Mouse (Mus musculus): ENCODE measurements at regions not wholly inside any gene's neighbourhood (a gene's known extent, or its start where the extent isn't known, plus 50 kb on each side); places are given as distances from the start of the nearest gene placed in this dataset.
"Not testable (repeated sequence)": the region's sequence is repeated elsewhere in the genome, so short reads cannot be mapped to it uniquely, and the experiment has no call there.

DNA sequence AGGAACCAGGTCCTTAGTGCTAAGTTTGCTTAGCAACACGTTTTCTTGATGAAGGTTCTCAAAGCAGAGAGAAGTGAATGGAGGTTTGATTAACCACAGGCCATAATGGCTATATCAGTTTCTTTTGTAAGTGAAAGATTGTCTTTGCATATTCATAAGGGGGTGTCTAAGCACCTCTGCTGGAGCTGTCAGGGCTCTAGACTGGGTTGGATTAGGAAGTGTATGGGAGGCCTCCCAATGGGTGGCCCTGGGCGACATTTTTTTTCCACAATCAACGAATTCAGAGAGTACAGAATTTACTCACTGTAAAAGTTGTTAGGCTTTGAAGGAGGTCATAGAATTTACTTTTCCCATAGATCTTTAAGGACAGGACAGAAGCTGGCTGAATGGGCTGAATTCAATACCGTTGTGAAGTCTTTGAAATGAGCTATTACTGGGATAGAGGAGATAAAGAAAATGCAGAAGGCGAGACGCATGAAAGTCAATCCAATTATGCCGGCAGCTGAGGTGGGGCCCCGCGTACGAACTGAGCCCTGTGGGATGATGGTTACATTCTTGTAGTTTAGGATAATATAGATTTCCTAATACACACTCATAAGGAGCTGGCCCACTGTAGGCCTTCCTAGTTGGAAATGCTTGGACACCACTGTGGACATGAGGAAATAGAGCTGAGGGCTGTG is 268.4 kb upstream of the Ubash3b start:
- no peak for DNase-seq

DNA sequence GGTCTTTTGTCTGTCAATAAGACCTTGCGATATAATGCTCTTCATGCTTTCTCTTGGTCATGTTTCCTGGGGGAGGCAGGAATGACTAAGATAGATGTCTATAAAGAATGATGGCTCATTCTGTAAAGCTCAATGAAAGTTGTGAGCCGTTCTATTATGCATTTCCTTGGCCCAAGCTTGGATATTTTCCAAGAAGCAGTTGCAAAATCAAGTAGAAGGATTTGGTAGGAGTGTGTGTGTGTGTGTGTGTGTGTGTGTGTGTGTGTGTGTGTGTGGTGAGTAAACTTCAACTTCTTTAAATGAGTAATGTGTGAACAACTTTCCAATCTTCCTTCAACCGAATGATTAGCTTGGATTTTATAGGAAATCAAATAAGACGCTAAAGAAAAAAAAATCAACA is 267.7 kb upstream of the Ubash3b start:
- no peak for DNase-seq

DNA sequence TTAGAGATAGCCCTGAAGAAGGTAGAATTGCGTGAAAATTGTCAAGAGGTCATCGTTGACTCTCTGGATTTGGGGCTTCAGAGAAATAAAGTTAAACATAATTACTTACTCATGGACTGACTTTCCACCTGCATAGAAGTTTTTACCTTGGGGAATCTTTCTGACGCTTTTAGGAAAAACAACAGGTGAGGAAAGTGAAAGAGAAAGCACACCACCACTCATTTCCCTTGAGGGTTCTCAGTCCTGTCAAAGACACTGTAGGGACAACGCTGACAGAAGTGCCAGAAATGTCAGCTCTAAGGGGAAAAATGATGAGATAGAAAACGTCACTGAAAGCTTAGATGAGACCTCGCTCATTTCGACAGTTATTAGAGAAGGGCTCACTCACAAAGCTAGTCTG is 265.2 kb upstream of the Ubash3b start:
- DNase-seq: no peak

DNA sequence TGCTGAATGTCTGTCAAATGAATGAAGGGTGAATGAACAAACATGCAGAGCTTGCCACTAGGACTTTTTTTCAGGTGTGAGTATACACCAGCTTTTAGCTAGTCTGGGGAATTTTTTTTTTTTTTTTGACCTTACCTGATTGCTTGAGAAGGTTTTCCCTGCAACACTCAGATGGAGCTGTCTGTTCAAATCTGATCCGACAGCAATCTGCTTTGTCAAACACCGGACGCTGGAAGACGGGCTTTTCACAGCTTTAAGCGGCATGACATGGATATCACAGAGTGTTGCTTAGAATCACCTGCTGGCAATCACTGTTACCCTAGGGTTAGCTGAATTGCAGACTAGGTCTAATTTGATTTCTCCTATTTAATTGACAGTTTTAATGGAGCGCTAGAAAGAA is 263.7 kb upstream of the Ubash3b start:
- DNase-seq: no peak

DNA sequence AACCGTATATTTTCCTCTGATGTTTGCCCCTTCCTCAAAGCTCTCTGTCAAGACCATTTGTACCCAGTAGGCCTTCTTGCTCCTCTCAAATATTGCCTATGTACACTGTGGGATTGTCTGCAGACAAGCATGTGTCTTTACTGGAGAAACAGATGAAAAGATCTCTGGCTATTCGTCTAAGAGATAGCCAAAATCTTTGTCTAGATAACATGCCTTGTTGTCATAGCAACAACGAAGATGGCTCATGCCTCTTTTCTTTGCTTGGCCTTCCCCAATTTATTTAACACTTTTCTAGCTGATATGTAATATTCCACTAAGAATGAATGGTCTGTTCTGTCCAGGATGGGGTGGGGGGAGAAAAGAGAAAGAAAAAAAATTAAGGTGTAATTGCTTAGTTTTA is 252.3 kb upstream of the Ubash3b start:
- no peak for DNase-seq

DNA sequence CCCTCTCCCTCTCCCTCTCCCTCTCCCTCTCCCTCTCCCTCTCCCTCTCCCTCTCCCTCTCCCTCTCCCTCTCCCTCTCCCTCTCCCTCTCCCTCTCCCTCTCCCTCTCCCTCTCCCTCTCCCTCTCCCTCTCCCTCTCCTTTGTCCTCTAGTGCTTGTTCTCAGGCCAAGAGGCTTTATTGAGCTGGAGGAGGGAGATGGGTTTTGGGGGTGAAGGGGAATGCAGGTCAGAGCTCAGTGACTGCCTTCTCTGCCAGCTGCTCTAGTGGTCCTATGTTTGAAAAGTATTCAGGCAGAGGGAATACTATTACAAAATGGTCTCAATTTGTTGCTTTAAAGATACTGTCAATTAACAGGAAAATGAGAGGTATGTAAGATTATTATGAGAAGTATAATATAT is 251.6 kb upstream of the Ubash3b start:
- not testable (repeated sequence) for DNase-seq

DNA sequence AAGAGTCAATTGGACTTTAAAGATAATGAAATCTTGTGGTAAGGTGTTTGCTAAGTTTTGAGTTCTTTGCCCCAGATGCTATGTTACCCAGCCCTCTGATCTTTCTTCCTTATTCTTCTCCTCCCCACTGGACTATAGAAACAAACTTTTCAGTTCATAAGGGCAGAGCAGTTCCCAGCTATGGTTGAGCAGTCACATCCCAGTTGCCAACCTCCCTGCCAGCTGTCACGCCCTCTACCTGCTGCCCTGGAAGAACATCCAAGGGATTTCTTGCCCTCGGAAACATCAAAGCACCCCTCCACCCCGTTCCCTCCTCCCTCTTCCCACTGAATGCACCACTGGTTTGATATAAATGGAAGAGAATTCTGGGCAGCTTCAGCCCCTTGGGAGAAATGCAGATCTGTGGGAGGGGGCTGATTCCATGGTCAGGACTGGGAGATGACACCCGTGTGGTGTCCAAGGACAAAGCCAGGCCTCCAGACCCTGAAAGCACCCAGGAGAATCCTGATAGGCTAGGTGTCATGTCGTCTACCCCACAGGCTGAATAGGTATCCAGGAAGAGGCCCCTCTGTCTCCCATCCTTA is 250.8 kb upstream of the Ubash3b start:
- no peak for DNase-seq

DNA sequence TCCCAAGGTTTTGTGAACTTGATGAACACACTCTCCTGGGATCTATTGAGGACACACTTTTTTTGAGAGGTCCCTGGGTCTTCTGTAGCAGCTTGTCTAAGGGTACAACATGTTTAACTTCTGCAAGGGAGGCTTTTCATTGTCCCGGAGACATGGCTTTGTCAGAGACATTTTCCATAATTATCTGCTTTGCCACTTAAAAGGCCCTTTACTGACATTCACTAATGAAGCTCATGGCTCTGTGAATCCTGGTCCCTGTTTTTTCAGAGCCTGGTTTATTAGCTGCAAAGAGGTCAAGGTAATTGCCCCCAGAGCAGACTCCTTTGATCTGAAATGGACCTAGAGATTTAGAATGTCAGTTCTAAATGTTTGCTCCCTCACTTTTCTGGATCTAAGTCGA is 246.8 kb upstream of the Ubash3b start:
- DNase-seq: no peak

DNA sequence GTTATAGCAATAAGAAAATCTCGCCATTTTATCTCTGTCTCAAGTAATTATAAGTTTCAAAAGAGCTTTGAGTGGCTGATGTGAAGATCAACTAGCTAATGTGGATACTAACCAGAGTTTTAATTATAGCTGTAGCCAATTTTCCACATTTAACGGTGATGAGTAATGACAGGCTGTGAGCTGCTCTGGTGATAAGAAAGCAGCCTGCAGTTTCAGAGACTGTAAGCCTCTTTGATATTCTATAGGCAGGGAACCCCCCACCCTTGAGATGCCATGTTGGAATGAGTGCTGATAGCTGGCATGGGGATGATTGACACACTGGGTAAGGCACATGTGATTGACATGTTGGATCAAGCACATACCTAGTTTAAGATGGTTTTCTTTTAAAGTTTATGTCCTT is 245.6 kb upstream of the Ubash3b start:
- DNase-seq: no peak

DNA sequence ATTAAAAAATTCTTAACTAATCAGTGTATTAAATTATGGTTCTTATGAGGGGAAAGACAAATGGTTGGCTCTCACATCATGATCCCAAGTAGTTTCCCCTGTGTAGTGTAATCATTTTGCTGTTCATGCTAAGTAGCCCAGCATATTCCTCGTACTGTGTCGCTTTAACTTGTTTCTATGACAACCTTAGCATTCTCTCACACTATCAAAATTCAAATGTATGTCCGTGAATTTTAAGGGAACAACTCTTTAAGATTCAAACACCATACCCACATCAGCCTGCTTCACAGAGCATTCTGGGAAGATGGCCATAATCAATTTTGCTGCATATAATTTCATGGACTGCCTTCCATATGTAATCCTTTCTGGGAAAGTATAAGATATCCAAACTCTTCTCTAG is 241.4 kb upstream of the Ubash3b start:
- no peak for DNase-seq

DNA sequence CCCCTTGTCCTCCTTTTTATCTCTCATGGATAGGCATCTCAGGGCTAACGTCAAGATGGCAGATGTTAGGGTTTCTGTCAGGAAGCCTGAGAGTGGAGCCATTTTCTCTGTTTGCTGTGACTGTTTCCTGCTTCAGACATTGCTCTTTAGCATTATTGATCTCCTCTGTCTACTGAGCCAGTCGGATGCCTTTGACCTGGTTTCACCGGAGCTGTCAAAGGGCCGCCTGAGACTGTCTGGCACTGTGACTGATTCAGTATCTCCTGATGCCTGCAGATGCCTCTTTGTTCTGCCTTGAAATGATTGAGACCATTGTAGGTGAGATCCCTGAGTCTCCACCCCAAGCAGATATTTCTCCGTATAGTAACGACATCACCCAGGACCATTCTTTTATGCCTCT is 239.5 kb upstream of the Ubash3b start:
- no peak for DNase-seq

DNA sequence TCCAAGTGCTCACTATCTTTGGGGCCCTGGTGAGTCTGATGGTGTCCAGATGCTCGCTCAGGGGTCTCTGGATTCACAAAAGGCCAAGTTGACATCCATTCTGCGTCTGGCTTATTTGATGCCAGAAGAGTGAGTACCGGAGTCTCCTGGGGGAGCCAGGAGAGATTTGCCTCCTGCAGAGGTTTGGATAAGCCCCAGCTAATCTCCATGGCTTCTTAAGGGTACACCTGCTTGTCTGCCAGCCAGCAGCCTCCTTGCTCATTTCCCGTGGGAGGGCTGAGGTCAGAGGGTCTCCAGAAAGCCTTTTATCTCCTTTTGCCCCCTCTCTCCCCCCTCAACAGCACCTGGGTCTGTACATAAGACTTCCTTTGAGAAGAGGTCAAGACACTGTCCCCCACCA is 234.0 kb upstream of the Ubash3b start:
- no peak for DNase-seq

DNA sequence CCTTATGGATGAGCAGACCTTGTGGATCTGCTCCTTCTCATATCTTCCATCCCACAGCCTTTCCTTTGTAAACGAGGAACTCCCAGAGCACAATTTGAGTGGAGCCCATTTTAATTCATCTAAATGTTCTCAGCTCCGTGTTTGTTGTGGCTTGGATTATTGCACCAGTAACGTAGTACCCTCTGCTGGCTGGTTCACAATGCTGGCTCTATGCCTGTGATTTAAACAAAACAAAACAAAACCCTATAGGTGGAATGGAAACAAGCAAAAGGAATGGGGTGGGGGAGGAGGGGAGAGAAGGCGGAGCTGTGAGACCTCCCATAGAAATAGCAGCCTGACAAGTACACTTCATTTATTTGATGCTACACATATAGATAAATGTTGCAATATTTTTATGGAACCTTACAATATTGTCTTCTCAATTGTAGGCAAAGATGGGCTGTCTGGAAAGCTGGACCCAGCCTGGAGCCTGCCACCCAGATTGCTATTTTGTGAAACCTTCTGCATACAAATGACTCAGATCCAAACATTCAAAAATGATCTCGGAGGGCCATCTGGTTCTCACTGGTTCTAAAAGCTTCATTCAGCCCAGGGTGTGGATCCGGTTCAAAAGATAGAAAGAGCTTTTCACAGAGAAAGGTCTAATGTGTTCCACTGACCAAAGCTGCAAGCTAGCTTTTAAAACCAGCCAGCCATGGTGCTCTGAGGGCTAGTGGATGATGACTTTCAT is 230.3 kb upstream of the Ubash3b start:
- peak; percentile 25 for DNase-seq

DNA sequence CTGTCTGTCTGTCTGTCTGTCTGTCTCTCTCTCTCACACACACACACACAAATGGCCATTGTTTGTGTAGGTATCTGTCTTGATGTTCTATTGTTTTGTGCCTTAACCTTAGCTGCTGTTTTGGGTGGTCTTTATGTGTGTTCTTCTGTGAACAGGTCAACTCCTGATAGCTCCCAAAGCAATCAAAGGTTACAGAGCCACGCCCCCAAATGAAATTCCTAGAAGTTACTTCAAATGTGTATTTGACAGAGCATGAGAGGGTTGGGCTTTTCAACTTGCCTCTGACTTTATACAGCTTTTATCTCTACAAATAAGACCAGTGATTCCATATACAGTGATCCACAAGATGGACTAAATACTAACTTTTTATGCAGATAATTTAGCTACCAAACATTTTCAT is 217.8 kb upstream of the Ubash3b start:
- DNase-seq: no peak

DNA sequence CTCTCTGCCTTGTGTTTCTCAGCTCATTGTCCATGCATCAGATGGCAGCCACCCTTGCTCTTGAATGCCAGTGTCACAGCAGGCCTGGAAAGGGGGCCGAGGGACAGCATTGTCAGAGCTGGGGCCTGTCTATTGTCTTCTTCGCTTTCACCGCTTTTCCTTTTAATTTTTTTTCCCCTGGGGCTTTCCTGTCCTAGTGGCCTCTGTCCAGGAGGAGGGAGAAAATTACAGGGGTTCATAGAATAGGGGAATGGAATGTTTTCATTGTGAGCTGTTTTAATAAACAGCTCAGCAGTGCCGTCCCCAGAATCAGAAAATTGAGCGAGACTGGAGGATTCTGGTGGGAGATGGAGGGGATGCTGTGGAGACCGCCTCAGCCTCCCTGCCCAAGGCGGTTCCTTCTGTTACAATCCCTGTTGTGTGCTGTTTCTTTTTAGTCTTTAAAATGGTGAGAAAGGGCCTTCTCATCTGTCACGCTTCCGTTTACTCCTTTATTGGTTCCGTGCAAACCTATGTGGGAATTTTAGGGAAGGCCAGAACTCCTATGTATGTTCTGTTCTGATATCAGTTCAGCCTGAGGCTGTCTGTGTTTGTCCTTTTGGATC is 217.2 kb upstream of the Ubash3b start:
- no peak for DNase-seq

DNA sequence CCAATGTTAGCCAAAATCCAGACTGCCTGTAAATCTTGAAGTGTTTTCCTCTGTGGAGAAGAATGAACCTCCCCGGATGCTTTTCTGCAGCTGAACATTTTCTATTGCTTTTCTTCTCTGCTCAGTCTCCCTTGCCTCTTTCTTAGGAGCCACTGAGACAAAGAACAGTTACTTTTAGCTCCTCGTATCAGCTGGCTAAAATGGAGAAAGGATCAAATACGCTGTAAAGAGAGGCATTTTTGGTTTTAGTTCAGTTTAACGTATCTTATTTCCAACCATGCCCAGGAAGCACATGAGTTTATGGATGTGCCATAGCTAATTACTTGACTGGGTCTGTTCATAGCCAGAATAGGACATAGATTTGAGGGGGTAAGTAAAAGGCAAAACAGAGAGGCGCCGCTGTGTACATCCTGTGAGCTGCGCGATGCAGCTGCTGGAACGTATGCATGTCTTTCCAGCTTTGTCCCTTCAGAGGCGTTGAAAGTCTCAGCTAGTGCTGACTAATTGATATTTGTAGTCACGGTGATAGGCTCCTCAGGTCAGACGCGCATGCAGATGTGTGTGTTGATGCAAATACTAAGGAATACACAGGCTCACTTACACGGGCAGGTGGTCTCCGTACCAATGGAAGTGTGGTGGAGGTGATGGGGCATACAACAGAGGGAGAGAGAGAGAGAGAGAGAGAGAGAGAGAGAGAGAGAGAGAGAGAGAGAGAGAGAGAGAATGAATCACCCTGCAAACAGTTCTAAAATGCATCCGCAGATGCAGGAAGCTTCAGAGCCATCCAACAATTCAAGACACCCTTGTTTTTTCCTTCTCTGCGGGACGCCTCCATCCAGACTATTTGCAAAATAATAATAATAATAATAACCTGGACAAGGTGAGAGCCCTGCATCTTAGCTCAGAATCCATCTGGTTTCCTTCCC is 216.5 kb upstream of the Ubash3b start:
- DNase-seq: no peak

DNA sequence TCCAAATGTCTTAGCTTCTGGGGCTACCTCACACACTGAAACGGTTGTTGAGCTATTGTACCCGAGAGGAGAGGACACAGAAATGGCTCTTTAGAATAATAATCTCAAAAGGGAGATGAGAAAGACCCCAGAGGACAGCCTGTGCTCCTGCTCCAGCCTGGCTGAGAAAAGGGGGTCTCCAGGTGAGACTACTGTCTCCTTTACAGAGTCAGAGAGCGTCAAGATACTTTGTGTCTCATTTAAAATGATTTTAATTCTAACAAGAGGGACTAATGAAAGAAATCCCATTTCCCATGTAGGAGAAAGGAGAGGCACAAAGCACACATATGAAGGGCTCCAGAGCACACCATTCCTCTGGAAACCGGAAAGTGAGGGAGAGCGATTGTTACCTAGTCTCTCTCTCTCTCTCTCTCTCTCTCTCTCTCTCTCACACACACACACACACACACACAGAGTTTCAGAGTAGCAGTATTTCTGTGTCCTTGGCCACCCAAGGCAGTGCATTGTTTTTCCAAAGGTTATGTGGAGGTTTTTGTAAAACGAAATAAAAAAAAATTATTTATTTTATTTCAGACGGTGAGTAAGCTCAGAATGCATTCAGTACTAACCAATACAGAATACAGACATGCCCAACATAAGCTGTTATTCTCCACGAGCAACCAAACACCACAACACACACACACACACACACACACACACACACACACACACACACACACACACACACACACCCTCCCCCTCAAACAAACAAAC is 215.6 kb upstream of the Ubash3b start:
- no peak for DNase-seq

DNA sequence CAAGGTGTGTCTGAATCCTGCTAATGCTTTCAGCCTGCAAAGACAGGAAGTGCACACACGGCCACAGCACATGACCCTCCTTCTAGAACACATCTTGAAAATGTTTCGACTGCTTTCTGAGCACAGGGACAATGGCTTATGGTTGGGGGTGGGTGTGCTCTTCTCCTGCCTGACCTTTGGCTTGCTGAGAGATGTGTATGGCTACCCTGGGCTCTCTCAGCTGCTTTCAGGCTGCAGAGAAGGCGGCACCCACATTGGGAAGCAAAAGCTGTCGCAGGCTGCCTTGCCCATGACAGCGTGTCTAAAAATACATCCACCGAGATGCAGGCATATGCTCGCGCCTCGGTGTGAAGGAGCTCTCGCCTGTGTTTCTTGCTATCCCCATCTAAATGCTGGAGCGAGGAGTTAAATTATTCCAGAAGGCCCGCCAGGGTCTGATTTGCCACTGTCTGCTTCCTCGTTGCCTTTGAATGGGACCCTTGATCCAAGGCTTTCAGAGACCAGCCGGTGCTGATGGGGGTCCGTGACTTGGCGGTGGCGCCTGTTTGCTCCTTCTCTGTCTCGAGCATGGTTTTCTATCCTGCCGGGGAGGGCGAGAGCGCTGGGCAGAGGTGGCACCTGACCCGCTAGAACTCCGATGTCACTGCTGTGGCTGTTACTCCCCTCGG is 214.6 kb upstream of the Ubash3b start:
- no peak for DNase-seq

DNA sequence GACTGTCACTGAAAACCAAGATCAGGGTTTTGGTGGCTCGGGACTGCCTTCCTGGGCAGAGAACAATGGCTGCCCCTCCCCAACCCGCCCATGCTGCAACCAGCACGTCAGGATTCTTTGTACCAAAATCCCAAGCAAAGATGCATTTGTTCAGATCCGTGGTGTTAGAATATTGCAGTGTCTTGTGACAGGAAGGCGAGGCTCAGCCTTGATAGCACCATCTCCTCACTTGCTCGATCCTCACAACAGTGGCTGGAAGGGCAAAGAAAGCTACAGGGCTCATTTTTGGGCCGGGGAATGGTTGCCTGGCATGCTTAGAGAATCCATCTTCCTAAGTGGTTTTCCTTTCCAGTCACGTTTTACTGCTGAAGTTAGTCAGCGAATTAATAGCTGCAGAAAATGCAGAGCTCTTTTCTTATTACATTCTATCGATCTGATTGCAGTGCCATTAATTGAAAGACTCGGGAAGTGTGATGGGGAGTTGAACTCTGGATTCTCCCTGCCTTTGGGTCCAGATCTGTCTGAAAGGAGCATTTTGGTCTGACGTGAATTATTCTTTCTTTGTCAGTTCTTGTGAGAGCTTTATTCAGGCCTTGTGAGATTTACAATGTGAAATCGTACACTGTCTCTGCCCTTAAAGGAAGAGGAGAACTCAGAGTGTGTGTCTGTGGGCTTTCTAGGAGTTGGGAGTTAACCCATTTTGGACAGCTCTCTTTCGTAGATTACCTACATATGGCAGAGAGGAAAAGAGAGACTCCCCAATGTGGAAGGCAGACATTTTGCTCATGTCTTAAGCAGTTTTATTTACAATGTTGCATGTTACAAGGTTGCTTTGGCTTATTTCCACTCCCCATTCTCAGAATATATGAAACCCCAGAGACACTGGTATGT is 213.3 kb upstream of the Ubash3b start:
- DNase-seq: no peak

DNA sequence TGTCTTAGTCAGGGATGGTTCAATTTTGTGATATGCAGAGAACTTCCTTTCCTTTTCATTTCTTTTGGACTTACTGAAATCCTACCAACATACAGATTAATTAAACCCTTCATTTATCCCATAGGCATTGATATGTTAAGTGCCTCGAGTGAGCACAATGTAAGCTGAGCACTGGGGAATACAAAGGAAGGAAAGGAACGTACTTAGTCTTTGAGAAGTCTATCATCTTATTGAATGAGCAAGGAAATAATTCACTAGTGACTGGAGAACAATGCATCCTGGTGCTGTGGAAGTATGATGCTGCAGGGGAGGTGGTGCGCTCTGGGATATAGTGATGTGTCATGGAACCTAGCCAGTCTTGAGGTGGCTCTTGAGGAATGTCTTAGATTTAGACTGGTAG is 204.9 kb upstream of the Ubash3b start:
- DNase-seq: no peak

DNA sequence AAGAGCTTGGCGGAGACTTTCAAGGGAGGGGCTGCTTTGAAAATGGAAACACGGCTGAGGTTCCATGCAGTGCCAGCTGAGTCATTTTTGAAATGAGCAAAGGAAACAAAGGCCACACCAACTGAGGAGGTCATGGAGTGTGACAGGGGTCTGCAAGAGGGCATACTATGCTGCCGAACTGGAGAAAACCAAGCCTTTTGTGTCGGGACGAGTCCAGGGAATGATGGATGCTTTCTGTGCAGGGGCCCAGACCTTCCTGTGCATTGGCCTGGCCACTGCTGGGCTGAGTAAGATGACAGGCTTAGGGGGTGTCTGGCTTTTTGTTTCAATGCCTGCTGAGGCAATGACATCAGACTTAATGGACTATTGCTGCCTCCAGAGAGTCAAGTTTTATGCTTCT is 203.8 kb upstream of the Ubash3b start:
- no peak for DNase-seq
